Mouse (Mus musculus) T-helper 1 cell (primary cell): ENCODE measurements around the gene Sel1l.

Source experiments
- in situ Hi-C: fragments of 300-600 bp; cut with MboI, MseI; formaldehyde crosslinking; loops from one replicate; pipeline ENCODE4 v1.15.1; 2025; ENCODE audit warnings: high pct_unique_total_duplicates

Gene Sel1l

DNA sequence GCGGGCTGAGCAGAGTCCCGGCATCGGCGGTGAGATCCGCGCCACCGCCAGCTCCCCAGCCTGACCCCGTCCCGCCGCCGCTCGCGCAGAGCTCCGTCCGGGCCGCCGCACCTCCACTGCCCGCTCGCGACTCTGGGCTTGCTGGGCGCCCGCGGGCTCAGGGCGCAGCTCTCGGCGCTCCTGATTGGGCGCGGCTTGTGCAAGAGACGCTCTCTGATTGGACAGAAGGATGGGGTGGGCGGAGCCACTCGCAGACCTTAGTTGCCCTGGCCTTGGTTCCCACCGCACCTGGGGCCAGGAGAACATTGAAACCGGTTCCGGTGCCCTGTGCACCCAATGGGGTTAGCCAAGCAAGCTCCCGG is 70.0 kb downstream of the Sel1l start:
- in situ Hi-C loops: no loop called here

DNA sequence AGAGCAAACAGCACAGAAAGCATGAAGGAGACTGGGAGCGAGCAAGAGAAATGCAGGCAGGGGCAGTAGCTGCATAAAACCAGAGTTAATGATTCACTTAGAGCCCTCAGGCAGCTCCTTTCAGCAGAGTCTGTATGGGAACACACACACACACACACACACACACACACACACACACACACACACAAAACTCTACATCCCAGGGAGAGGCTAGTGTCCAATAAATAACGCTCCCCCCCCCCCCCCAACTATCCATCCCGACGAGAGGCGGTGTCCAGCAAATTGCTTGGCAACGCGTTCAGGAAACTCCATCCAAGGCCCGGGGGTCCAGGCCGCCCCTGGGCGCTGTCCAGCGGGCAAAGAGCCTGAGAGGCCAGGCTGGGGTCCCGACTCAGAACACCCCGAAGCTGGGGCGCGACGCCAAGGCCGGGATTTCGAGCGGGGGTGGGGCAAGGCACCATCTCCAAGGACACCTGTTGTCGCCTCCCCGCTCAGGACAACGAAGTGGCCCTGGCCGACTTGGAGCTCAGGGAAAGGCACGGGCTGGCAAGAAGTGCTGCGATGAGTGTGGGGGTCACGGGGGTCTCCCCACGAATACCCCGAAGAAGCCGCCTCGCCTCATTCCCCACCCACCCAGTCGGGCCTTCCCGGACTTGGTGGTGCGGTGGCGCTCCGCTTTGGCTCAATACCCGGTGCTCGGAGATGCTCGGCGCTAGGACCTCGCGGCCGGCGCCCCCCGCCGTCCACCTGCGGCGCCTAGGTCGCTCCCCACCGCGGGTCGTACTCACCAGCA is 70.5 kb downstream of the Sel1l start:
- in situ Hi-C loops: no loop called here

DNA sequence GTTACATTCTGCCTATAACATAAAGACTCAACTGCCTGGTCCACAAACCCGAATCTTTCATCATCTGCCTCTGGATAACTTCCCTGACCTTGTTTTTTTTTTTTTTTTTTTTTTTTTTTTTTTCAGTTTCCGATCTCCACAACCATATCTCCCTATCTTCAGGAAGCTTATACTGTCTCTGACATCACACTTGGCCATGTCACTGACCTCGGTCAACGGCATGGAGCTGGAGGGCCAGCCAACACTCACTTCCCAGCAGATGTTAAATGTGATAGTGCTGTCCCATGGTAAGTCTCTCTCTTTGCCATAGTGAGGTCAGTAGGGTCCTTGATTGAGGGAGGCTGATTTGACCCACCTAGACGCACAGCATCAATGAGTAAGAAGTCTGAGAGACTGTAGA is 72.6 kb downstream of the Sel1l start:
- in situ Hi-C loops: no loop called here

DNA sequence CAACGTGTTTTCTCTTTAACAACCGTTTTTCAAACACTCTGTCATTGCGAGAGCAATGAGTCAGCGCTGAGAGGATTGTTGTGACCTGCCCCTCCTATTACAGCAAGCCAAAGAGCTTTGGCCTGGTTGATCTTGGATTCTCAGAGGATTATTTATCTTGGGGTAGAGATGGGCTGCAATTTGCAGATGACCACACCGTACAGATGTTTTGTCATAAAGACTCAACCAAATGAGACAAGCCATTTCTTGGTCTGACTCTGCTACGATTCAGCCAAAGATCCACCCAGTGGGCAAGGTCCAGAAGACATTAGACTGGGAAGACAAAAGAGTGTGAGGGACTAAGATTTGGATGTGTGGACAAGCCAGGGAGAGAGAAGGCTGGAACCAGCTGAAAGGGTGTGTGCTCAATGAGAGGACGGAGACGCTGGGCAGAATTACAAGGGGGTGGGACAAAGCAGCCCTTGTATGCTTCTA is 74.1 kb downstream of the Sel1l start:
- in situ Hi-C loops: no loop called here

DNA sequence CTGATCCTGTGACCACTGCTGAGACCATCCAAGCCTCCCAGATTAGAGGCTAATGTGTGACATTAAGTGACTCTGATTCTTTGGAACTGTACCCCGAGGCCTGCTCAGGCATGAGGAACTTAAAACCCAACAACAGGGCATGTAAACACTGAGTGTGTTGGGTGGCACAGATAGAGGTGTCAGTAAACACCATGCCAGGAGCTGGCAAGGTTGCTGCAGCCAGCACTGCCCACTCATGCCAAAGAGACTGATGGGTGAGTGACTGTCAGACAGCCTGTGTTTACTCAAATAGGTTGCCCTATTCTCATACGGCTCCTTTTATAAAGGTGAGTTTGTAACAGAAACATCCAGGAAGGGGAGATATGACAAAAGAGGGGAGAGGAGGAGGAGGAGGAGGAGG is 80.1 kb downstream of the Sel1l start:
- in situ Hi-C loops: no loop called here

DNA sequence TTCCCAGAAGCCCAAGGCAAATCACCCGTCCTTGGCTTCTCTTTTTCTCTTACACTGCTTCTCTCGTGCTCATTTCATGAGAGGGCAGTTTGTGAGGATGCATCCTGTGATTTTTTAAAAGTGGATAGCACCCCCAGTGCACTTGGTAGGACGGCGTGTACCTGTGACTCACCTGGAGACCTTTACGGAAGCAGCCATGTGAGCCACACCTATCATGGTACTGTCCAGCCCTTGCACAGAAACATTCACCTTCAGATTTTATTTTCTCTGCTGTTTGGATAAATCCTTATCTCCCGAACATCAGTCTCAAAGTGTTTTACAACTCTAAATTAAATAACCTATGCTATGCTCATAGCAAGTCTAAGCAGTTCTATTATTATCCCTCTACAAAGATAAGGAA is 80.8 kb downstream of the Sel1l start:
- in situ Hi-C loops: no loop called here

DNA sequence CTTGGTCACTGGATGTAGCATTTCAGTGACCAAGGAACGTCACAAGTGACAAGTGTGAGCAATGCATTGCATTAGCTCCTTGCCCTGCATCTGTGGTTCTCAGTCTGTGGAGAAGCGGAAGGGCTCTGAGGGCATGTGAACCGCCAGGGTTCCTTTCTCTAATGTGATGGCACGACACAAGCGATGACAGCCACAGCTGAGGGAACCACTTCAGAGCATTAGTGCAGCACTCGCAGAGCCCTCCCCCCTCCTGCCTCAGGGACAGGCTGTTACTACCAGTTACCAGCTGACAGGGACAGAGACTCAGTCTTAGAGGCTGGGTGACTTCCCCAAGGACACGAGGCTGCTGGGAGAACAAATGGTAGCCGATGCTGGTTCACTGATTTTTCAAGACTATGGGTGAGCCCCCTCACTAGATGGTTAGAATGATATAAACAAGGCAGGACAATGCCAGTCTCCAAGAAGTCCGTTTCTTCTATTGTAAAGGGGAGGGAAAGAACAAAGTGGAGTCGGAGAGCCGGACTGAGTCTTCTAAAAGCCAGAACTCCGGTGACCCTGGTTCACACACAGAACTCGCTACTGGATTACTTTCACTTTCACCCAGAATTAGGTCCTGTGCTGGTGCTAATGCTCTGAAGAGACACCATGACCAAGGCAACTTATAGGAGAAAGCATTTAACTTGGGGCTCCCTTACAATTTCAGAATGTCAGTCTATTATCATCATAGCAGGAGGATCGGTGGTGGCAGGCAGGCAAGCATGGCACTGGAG is 82.4 kb downstream of the Sel1l start:
- in situ Hi-C loops: no loop called here

DNA sequence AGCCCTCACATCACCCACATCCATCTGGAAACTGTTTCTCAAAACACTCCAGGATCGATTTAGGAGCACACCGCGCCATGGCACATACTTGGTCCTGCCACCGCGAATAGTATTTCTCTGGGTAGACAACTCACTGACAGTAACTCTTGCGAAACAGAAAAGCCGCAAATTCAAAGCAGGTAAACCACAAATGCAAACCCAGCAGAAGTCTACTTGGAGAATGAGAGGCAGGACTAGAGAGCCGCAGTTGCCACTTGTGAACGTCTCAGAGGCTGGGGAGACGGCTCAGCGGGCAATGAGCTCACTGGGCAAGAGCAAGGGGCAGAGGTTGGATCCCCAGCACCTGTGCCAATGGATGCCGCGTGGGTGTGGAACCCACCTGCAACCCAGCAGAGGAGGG is 83.5 kb downstream of the Sel1l start:
- in situ Hi-C loops: no loop called here

DNA sequence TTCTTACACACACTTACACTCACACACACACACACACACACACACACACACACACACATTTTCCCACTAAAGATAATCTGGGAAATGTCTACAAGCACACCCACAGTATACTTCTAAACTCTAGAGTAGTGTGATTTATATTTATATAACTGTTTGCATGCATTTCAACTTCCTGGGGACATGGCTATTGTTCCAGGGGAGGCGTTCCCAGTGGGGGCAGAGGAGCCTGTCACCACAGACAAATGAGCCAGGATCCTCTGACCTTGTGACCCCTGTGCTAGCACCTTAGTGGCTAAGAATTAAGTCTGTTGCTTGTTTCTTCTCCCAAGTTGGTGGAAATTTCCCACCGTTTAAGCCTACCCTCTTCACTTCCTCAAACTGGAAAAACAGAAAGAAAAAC is 83.9 kb downstream of the Sel1l start:
- in situ Hi-C loops: no loop called here

DNA sequence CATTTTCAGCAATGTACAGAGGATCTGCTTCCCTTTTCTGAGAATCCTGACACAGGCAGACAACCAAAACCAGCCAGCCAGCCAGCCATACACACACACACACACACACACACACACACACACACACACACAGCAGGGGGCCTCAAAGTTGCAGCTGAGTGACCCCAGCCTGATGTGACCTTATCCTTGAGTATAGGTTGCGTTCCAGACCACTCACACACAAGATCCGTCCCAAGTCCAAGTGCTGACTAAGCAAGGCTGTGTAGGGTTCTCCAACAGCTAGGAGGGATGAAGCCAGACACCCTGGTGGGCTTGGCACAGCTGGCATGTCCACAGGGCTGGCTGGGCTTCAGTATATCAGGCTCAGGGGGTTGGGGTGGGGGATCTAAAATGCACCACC is 84.5 kb downstream of the Sel1l start:
- in situ Hi-C loops: no loop called here

DNA sequence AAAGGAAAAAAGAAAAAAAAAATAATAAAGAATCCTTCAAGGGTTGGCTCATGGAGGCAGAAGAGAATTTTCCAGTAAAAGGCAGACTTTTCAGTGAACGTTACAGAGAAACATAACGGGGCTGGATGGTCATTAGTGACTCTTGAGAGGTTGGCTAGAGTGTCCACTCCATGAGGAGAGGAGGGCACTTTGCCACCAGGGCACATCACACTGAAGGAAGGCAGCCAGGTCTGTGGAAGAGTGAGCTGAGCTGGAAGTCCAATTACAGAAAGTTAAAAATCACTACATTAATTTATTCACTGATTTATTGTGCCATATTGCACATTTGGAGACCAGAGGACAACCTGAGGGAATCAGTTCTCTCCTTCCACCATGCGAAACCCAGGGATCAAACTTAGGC is 89.1 kb downstream of the Sel1l start:
- in situ Hi-C loops: no loop called here

DNA sequence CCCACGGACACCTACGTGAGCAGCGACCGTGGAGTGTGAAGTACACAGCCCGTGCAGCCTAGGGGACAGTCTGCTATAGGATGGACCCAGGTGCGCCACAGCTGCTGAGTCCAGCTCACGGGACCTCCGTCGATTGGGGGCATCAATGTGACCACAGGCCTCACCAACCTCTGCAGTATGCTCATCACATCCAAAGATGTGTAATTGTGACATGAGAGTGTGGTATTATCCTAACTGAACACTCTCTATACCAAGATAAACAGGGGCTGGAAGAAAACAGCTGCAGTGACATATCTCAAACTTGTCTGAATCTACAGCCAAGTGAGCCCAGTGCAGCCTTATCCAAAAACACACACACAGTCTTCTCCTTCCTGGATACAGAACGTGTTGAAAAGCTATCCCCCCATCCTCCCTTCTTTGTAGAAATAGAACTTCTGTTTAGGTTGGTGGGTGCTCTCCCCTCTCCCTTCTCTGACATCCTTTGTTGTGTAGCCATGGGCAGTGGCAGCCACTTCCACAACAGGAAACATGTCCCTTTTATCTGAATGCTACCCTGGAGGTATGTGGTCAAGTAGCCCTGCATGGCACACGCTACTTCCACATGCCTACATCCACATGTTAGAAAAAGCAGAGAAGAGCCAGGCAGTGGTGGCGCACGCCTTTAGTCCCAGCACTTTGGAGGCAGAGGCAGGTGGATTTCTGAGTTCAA is 90.9 kb downstream of the Sel1l start:
- in situ Hi-C loops: no loop called here

DNA sequence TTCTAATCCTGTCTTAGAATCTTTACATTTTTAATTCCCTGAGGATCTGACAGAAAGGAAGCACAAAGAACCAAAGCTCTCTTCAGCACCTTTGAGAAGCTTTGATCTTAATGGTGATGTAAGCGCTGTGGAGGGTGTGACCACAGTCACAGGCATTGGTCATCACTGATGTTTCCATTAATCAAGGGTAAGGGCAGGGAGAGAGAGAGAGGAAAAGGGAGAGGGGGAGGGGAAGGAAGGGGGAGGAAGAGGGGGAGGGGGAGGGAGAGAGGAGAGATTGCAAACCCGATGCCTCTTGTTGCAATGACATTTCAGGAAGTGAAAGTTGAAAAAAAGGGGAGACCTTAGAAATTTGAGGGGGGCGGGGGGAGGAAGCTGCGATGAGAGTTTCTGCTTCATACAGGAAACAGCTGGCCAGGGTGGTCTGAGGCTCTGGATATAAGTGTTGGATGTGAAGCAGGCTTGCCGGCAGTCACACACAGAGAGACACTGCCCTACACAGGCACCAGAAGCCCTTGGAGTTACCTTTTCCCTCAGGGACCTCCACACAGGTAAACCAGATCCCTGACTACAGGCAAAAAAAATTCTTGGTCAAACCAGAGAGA is 92.3 kb downstream of the Sel1l start:
- in situ Hi-C loops: no loop called here
